Mouse (Mus musculus): Measurements from ENCODE around the gene Antxr1.

DNA sequence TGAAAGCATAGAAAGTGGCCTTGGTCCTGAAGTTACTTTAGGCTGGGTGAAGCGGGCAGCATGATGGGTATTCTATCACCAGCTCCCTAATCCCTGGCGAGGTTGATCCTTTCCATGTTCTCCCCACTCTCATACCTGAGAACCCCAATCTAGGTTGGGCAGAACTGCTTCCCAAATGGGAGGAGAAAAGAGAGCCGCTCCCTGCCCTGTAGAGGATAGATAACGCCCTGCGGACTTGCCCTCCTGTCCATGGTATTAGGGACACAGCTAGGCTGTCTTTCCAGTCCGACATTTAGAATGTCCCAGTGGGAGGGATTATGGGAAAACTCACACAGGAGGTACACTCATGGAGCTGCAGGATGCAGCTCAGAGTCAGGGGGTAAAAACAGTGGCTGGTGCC, 165.3 kb downstream of the Antxr1 start:
- TF ChIP-seq EP300 (IDR thresholded peaks at IDR 0.05; ENCODE audit: low read depth) (no peak), CTCF (IDR thresholded peaks at IDR 0.05; ENCODE audit: low read depth) (no peak)
